Mouse (Mus musculus) hindlimb bud, embryonic 11.5 days (tissue): ENCODE data around the gene 9230113P08Rik.
"Not testable (repeated sequence)": the region's sequence is repeated elsewhere in the genome, so short reads cannot be mapped to it uniquely, and the experiment has no call there.

ENCODE experiments used
- DNase-seq: peaks from one replicate; pipeline ENCODE4 v3.0.0-alpha.2; 2012; ENCODE audit warnings: low read depth, low spot score; ENCODE audit errors: extremely low spot score

The 9230113P08Rik gene

GRCm38 (mm10) chr9:35908123-35908522 is at the start of gene 9230113P08Rik:
TSS of gene 9230113P08Rik (plus strand) at chr9:35908423.
- not testable (repeated sequence) for DNase-seq

DNA sequence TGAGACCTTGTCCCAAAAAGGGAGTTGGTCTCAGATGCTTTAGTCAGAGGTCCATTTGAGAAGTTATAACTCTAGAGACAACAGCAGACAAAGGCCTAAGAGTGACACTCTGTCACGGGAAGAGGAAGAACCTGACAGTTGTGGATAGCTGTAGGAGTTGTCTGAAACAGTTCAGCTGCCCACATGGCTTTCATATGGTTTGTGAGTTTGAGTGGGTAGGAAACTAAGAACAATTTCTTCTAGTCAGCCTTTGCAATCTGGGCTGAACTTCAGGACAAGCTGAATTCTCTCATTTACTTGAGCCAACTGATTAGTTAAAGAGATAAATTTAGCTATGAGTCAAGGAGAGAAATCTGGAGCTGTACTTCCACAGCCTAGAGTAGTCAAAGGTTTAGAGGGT is 15.1 kb upstream of the 9230113P08Rik start:
- DNase-seq = not testable (repeated sequence)

DNA sequence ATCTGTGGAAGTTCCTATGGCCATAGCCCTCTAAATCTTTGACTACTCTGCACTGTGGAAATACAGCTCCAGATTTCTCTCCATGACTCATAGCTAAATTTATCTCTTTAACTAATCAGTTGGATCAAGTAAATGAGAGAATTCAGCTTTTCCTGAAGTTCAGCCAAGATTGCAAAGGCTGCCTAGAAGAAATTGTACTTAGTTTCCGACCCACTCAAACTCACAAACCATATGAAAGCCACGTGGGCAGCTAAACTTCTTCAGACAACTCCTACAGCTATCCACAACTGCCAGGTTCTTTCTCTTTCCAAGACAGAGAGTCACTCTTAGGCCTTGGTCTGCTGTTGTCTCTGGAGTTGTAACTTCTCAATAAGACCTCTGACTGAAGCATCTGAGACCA is 3.7 kb upstream of the 9230113P08Rik start:
- DNase-seq = no peak

GRCm38 (mm10) chr9:35930817-35931216 is 22.6 kb downstream of the 9230113P08Rik start:
- DNase-seq = no peak
